Mouse (Mus musculus): ENCODE measurements around the gene Fndc1.

Gene Fndc1

GRCm38 (mm10) chr17:7826819-7827515 lies at the start of gene Fndc1:
Gene Fndc1, minus strand, starts transcription at chr17:7827302.
- peak; percentile 84 to 85 for DNase-seq

GRCm38 (mm10) chr17:7876541-7876940 lies 49.4 kb upstream of the Fndc1 start:
- DNase-seq = no peak

GRCm38 (mm10) chr17:7875941-7876461 lies 48.9 kb upstream of the Fndc1 start:
- no peak for DNase-seq

GRCm38 (mm10) chr17:7874776-7875531 lies 47.9 kb upstream of the Fndc1 start:
- DNase-seq = no peak

- DNase-seq = peak; percentile 69 to 71
Measured at GRCm38 (mm10) chr17:7873382-7873781, 46.3 kb upstream of the Fndc1 start.

- no peak for DNase-seq
Measured at GRCm38 (mm10) chr17:7871800-7872199, 44.7 kb upstream of the Fndc1 start.

- no peak for DNase-seq
Measured at GRCm38 (mm10) chr17:7870862-7871605, 43.9 kb upstream of the Fndc1 start.

- no peak for DNase-seq
Measured at GRCm38 (mm10) chr17:7869114-7869513, 42.0 kb upstream of the Fndc1 start.

- DNase-seq = peak; percentile 63 to 73
Measured at GRCm38 (mm10) chr17:7868631-7869030, 41.5 kb upstream of the Fndc1 start.

- DNase-seq = peak; percentile 35 to 49
Measured at GRCm38 (mm10) chr17:7864740-7865139, 37.6 kb upstream of the Fndc1 start.

- DNase-seq = peak; percentile 87 to 91
Measured at GRCm38 (mm10) chr17:7863745-7864144, 36.6 kb upstream of the Fndc1 start.

GRCm38 (mm10) chr17:7860845-7861360 lies 33.8 kb upstream of the Fndc1 start:
- DNase-seq = no peak

GRCm38 (mm10) chr17:7857658-7858057 lies 30.6 kb upstream of the Fndc1 start:
- DNase-seq = no peak

GRCm38 (mm10) chr17:7855851-7856250 lies 28.7 kb upstream of the Fndc1 start:
- no peak for DNase-seq

GRCm38 (mm10) chr17:7851979-7852378 lies 24.9 kb upstream of the Fndc1 start:
- DNase-seq = no peak

GRCm38 (mm10) chr17:7851527-7851926 lies 24.4 kb upstream of the Fndc1 start:
- DNase-seq = no peak

GRCm38 (mm10) chr17:7850246-7850645 lies 23.1 kb upstream of the Fndc1 start:
- no peak for DNase-seq

GRCm38 (mm10) chr17:7840505-7841290 lies 13.6 kb upstream of the Fndc1 start:
- DNase-seq = peak; percentile 21 to 33

GRCm38 (mm10) chr17:7827586-7827985 lies 484 bp upstream of the Fndc1 start:
- DNase-seq = peak; percentile 45 to 52

- DNase-seq = peak in 1 of 2 experiments; percentile 9
Measured at GRCm38 (mm10) chr17:7825416-7825815, 1.7 kb downstream of the Fndc1 start.

- peak; percentile 51 to 78 for DNase-seq
Measured at GRCm38 (mm10) chr17:7821553-7822186, 5.4 kb downstream of the Fndc1 start.

- DNase-seq = no peak
Measured at GRCm38 (mm10) chr17:7820176-7820575, 6.9 kb downstream of the Fndc1 start.
